Mouse (Mus musculus) C2C12 (cell line): ENCODE results near the gene Mmrn2. TPM values are rescaled to one million over a fixed set of nuclear protein-coding genes. Genes with fewer than 3 reads are reported as not detected.
A peak's percentile ranks its signal among the peaks of the same experiment; 100 is the strongest.

ENCODE experiments used
- H3K27me3 ChIP-seq: one replicate; pipeline ENCODE4 v1.6.1; 2011; ENCODE audit not compliant: control insufficient read depth, insufficient read depth, insufficient read length
- H3K36me3 ChIP-seq: one replicate; pipeline ENCODE4 v1.6.1; 2011; ENCODE audit not compliant: control insufficient read depth, insufficient read depth
- H3K4me3 ChIP-seq: one replicate; pipeline ENCODE4 v1.5.1; 2011; ENCODE audit warnings: mild to moderate bottlenecking, control low read depth; ENCODE audit not compliant: poor library complexity, insufficient read depth, severe bottlenecking
- H3K79me2 ChIP-seq: one replicate; pipeline ENCODE4 v1.6.1; 2011; ENCODE audit not compliant: control insufficient read depth, insufficient read depth
- H3K79me3 ChIP-seq: one replicate; pipeline ENCODE4 v1.6.1; 2011; ENCODE audit warnings: low read depth, control low read depth
- H3ac ChIP-seq: one replicate; pipeline ENCODE3; 2011; ENCODE audit warnings: low read depth; ENCODE audit not compliant: control insufficient read depth, insufficient read length
- CEBPB ChIP-seq: IDR thresholded peaks from one replicate; pipeline ENCODE4 v1.6.1; 2011; ENCODE audit warnings: low read depth, mild to moderate bottlenecking, control low read depth, moderate library complexity
- CTCF ChIP-seq: IDR thresholded peaks from one replicate; pipeline ENCODE4 v1.5.1; 2011; ENCODE audit not compliant: control insufficient read depth, insufficient read depth, insufficient read length
- FOSL1 ChIP-seq: IDR thresholded peaks from one replicate; pipeline ENCODE4 v1.8.0; 2011; ENCODE audit warnings: mild to moderate bottlenecking, low read length; ENCODE audit not compliant: poor library complexity, insufficient read depth, severe bottlenecking
- MAX ChIP-seq: IDR thresholded peaks from one replicate; pipeline ENCODE4 v1.6.1; 2011; ENCODE audit warnings: mild to moderate bottlenecking, control low read depth
- MYOD1 ChIP-seq: IDR thresholded peaks from one replicate; pipeline ENCODE4 v1.6.1; 2011; ENCODE audit warnings: low read depth; ENCODE audit not compliant: control insufficient read depth, insufficient read length
- MYOG ChIP-seq: IDR thresholded peaks from one replicate; pipeline ENCODE4 v1.6.1; 2011; ENCODE audit not compliant: control insufficient read depth, insufficient read length; ENCODE audit errors: extremely low read depth
- USF1 ChIP-seq: IDR thresholded peaks from one replicate; pipeline ENCODE4 v1.6.1; 2011; ENCODE audit warnings: low read depth, mild to moderate bottlenecking, control low read depth, moderate library complexity
- polyA plus RNA-seq: library from polyadenylated mRNA; unstranded; fragments of >200 nt; fragmentation: generic; extraction: Trizol; gene quantifications from one replicate; pipeline ENCODE4 v1.2.1, GENCODE M21; 2012; ENCODE audit warnings: missing spikeins

The Mmrn2 gene
- polyA plus RNA-seq, 1 experiment = 0.04 TPM

GRCm38 (mm10) chr14:34355301-34355700, 20.0 kb upstream of the Mmrn2 start, which contains the start of gene Fam25c:
Fam25c (minus strand) TSS chr14:34355433.
- no peaks in the 10 kb centered on the region for H3K79me3 ChIP-seq
- no peaks in the 10 kb centered on the region for H3K27me3 ChIP-seq
- TF ChIP-seq MAX = no peak
- TF ChIP-seq MYOD1 = no peak
- TF ChIP-seq USF1 = no peak
- no peak for TF ChIP-seq FOSL1
- TF ChIP-seq CEBPB = no peak
- TF ChIP-seq MYOG = no peak
- TF ChIP-seq CTCF = no peak
- H3K36me3 ChIP-seq = no peaks in the 10 kb centered on the region
- no peaks in the 10 kb centered on the region for H3K79me2 ChIP-seq
- no peak within 1 kb of the TSS for H3ac ChIP-seq
- H3K4me3 ChIP-seq = no peak within 1 kb of the TSS

GRCm38 (mm10) chr14:34357671-34358455, 17.4 kb upstream of the Mmrn2 start:
- Histone ChIP-seq H3ac (no peak overlapping the region), H3K4me3 (no peak overlapping the region), H3K36me3 (no peaks in the 10 kb centered on the region), H3K27me3 (no peaks in the 10 kb centered on the region), H3K79me3 (no peaks in the 10 kb centered on the region), H3K79me2 (no peaks in the 10 kb centered on the region)
- no peak for TF ChIP-seq CTCF
- TF ChIP-seq MYOG = no peak
- no peak for TF ChIP-seq FOSL1
- TF ChIP-seq MAX = no peak
- TF ChIP-seq CEBPB = no peak
- TF ChIP-seq MYOD1 = no peak
- no peak for TF ChIP-seq USF1

- TF ChIP-seq MYOG = no peak
- TF ChIP-seq MAX = no peak
- TF ChIP-seq CEBPB = no peak
- no peak for TF ChIP-seq FOSL1
- TF ChIP-seq CTCF = no peak
- TF ChIP-seq USF1 = no peak
- no peak for TF ChIP-seq MYOD1
- Histone ChIP-seq H3ac (no peak overlapping the region), H3K79me2 (no peaks in the 10 kb centered on the region), H3K4me3 (no peak overlapping the region), H3K79me3 (no peaks in the 10 kb centered on the region), H3K36me3 (no peaks in the 10 kb centered on the region), H3K27me3 (no peaks in the 10 kb centered on the region)
Observed at GRCm38 (mm10) chr14:34359676-34360244, 15.5 kb upstream of the Mmrn2 start.

GRCm38 (mm10) chr14:34360251-34360650, 15.0 kb upstream of the Mmrn2 start:
- TF ChIP-seq FOSL1 (no peak), MYOG (no peak), USF1 (no peak), MAX (no peak), CTCF (no peak)
- Histone ChIP-seq H3ac (no peak overlapping the region), H3K79me3 (no peaks in the 10 kb centered on the region), H3K79me2 (no peaks in the 10 kb centered on the region), H3K27me3 (no peaks in the 10 kb centered on the region), H3K4me3 (no peak overlapping the region), H3K36me3 (no peaks in the 10 kb centered on the region)

- Histone ChIP-seq H3K36me3 (no peaks in the 10 kb centered on the region), H3K79me3 (no peaks in the 10 kb centered on the region), H3K27me3 (no peaks in the 10 kb centered on the region), H3K4me3 (no peak overlapping the region), H3K79me2 (no peaks in the 10 kb centered on the region), H3ac (no peak overlapping the region)
- TF ChIP-seq USF1 (no peak), MAX (no peak), CEBPB (no peak), CTCF (no peak), FOSL1 (no peak), MYOD1 (no peak), MYOG (no peak)
Observed at GRCm38 (mm10) chr14:34362135-34362534, 13.1 kb upstream of the Mmrn2 start.

- no peaks in the 10 kb centered on the region for H3K27me3 ChIP-seq
- H3K4me3 ChIP-seq = no peak overlapping the region
- TF ChIP-seq MYOD1 = no peak
- TF ChIP-seq CTCF = peak; percentile 53
Observed at GRCm38 (mm10) chr14:34362726-34363445, 12.4 kb upstream of the Mmrn2 start.

More at GRCm38 (mm10) chr14:34362726-34363445, 12.4 kb upstream of the Mmrn2 start:
- no peaks in the 10 kb centered on the region for H3K79me3 ChIP-seq
- H3K79me2 ChIP-seq = no peaks in the 10 kb centered on the region
- no peaks in the 10 kb centered on the region for H3K36me3 ChIP-seq
- peak overlapping the region; percentile 4 for H3ac ChIP-seq
